Mouse (Mus musculus): ENCODE measurements around the gene Rnf5.

DNA sequence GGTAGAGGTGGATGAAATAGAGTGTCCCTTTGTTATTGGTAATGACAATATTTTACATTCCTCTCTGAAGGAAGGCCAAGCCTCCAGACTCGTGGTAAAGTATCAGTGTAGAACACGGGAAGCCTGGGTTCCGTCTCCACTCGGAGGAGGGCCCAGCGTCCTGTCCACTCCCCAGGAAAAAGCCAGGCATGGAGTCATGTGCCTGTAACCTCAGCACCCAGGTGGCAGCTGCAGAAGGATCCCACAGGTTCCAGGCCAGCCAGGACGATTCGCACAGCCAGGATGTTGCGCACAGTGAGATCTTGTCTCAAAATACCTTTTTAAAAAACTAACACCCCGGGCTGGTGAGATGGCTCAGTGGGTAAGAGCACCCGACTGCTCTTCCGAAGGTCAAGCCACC is 40.1 kb downstream of the Rnf5 start:
- TF ChIP-seq MAX (IDR thresholded peaks at IDR 0.05; ENCODE audit: low read depth) (no peak), POLR2A (IDR thresholded peaks at IDR 0.05; ENCODE audit: insufficient read length, low read depth) (no peak)

Data from myocyte (in vitro differentiated cells).